Mouse (Mus musculus): ENCODE results near the gene Tmem38b.

- TF ChIP-seq POLR2A (IDR thresholded peaks at IDR 0.05; ENCODE audit: borderline replicate concordance, insufficient read depth, low read length) (no peak), CTCF (IDR thresholded peaks at IDR 0.05; ENCODE audit: borderline replicate concordance, insufficient read depth, low read depth, low read length) (no peak)
These were observed 4.2 kb downstream of the Tmem38b start for GRCm38 (mm10) chr4:53830016-53830415.
